Mouse (Mus musculus): ENCODE measurements at regions not wholly inside any gene's neighbourhood (a gene's known extent, or its start where the extent isn't known, plus 50 kb on each side); places are given as distances from the start of the nearest gene placed in this dataset.

DNA sequence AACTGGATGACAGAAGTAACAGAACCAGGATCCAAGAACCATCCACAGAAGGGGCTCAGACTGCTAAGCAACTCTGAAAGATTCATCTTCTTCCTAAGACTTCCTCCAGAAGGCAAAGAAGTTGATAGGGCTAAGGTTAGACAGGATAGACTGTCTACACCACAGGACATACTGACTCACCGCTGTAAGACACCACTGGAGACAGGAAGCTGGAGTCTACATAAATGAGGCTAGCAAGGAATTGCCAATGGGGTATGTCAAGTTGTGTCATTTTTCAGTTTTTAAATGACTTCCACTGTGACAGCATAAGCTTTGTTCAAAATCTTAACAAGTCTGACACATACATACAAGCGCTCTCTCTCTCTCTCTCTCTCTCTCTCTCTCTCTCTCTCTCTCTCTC, 645.4 kb upstream of the Gm10131 start:
- H3K27me3 ChIP-seq (ENCODE audit: control insufficient read depth, insufficient read depth, low read length): no peaks in the 10 kb centered on the region
- no peaks in the 10 kb centered on the region for H3K9me3 ChIP-seq (replicated peaks; ENCODE audit: control insufficient read depth, low read length)
- peaks cover 15% of the 10 kb centered on the region for H3K4me1 ChIP-seq (ENCODE audit: control insufficient read depth, insufficient read depth, low read length)
- H3K9ac ChIP-seq (ENCODE audit: low read length): no peak overlapping the region
- H3K4me2 ChIP-seq (ENCODE audit: low read depth, low read length): no peak overlapping the region
- H3K4me3 ChIP-seq (ENCODE audit: low read length): no peak overlapping the region
- ATAC-seq (replicated peaks; ENCODE audit: extremely low read depth, insufficient read depth, low FRiP score): no peak
- 91% methylated on average over 2 of the region's 2 CpGs for WGBS
- no peaks in the 10 kb centered on the region for H3K36me3 ChIP-seq (ENCODE audit: control insufficient read depth, insufficient read depth)
- H3K27ac ChIP-seq (ENCODE audit: low read length): no peak overlapping the region

DNA sequence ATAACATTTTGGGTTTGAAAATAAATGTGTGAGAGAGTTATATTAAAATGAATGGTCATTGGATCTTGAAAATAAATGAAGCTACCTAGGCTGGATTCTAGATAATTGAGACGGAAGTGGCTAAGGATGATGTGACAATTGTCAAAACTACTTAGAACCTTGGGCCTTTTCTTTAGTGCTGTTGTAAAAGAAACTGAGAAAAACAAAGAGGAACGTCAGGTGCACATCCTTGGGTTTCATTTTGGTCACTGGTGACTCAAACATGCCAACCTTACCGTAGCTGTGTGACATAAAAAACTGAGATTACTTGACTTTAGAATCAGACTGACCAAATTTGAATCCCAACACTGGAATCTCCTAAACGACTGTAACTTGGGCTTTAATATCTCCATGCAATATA, 644.6 kb upstream of the Gm10131 start:
- no peaks in the 10 kb centered on the region for H3K27me3 ChIP-seq (ENCODE audit: control insufficient read depth, insufficient read depth, low read length)
- no peak overlapping the region for H3K4me2 ChIP-seq (ENCODE audit: low read depth, low read length)
- 85% methylated on average over 4 of the region's 4 CpGs for WGBS
- H3K4me1 ChIP-seq (ENCODE audit: control insufficient read depth, insufficient read depth, low read length): peaks cover 14% of the 10 kb centered on the region
- H3K9ac ChIP-seq (ENCODE audit: low read length): no peak overlapping the region
- no peaks in the 10 kb centered on the region for H3K36me3 ChIP-seq (ENCODE audit: control insufficient read depth, insufficient read depth)
- no peak overlapping the region for H3K4me3 ChIP-seq (ENCODE audit: low read length)
- no peak overlapping the region for H3K27ac ChIP-seq (ENCODE audit: low read length)
- no peak for ATAC-seq (replicated peaks; ENCODE audit: extremely low read depth, insufficient read depth, low FRiP score)
- H3K9me3 ChIP-seq (replicated peaks; ENCODE audit: control insufficient read depth, low read length): no peaks in the 10 kb centered on the region

DNA sequence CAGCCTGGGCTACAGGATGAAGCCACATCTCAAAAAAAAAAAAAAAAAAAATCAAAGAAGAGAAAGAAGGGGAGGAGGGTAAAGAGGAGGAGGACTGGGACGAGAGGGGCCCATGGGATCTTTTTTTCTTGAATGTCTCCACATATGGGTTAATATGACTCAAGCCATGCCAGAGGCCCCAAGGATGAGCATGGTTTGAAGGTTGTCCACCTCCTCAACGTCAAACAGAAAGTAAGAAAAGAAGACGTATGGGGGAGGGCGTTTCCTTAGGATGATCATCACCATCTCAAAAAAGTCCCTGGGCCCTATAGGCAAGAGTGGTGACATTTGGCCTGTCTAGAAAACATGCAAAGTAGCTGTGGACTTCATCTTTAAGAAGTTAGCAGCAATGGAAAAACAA, 643.9 kb upstream of the Gm10131 start:
- H3K4me3 ChIP-seq (ENCODE audit: low read length): no peak overlapping the region
- H3K27me3 ChIP-seq (ENCODE audit: control insufficient read depth, insufficient read depth, low read length): no peaks in the 10 kb centered on the region
- H3K9ac ChIP-seq (ENCODE audit: low read length): no peak overlapping the region
- H3K36me3 ChIP-seq (ENCODE audit: control insufficient read depth, insufficient read depth): no peaks in the 10 kb centered on the region
- H3K27ac ChIP-seq (ENCODE audit: low read length): no peak overlapping the region
- H3K9me3 ChIP-seq (replicated peaks; ENCODE audit: control insufficient read depth, low read length): no peaks in the 10 kb centered on the region
- WGBS: 75% methylated on average over 4 of the region's 4 CpGs
- H3K4me2 ChIP-seq (ENCODE audit: low read depth, low read length): no peak overlapping the region
- peaks cover 14% of the 10 kb centered on the region for H3K4me1 ChIP-seq (ENCODE audit: control insufficient read depth, insufficient read depth, low read length)
- ATAC-seq (replicated peaks; ENCODE audit: extremely low read depth, insufficient read depth, low FRiP score): no peak

DNA sequence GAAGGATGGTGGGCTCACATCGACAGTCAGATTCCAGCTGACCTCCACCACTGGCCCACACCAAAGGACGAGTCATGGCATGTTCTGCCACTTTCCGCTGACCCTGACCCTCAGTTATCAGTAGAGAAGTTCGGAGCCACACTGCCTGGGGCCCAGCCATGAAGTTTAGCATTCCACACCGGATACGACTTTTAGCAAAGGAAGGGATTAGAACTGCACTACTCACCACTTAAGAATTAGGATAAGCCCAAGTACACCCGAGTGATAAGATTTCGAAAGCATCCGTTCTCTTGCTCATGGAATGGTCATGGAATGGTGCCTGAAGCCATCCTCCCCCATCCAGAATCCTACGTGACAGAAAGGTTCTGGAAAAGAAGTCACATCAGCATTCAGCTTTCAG, 641.5 kb upstream of the Gm10131 start:
- Histone ChIP-seq H3K9ac (ENCODE audit: low read length) (no peak overlapping the region), H3K27me3 (ENCODE audit: control insufficient read depth, insufficient read depth, low read length) (no peaks in the 10 kb centered on the region), H3K36me3 (ENCODE audit: control insufficient read depth, insufficient read depth) (no peaks in the 10 kb centered on the region), H3K4me2 (ENCODE audit: low read depth, low read length) (peak overlapping the region; percentile 40), H3K27ac (ENCODE audit: low read length) (peak overlapping the region; percentile 61), H3K4me1 (ENCODE audit: control insufficient read depth, insufficient read depth, low read length) (peaks cover 14% of the 10 kb centered on the region), H3K9me3 (replicated peaks; ENCODE audit: control insufficient read depth, low read length) (no peaks in the 10 kb centered on the region), H3K4me3 (ENCODE audit: low read length) (no peak overlapping the region)
- peak; percentile 90 for ATAC-seq (replicated peaks; ENCODE audit: extremely low read depth, insufficient read depth, low FRiP score)
- 16% methylated on average over 10 of the region's 10 CpGs for WGBS

DNA sequence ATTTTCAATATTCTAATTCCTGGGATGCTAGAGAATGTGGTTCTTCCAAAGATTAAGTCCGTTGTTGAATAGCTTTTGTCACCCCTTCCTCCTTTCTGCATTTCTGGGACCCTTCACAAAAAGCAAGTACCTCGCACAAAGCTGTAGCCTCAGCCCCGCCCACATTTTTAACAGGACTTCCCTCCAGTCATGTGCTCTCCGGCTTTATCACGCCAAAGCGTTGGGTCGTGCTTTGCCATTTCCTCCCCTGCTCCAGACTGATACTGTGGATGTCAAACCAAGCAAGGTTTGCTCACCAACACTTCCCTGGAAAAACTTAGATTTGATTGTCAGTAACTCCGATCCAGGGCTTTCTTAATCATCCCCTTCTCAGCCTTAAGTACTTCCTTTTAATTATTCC, 637.0 kb upstream of the Gm10131 start:
- no peaks in the 10 kb centered on the region for H3K9me3 ChIP-seq (replicated peaks; ENCODE audit: control insufficient read depth, low read length)
- peaks cover 11% of the 10 kb centered on the region; the same call in 1 of the 2 replicates for H3K4me1 ChIP-seq (ENCODE audit: control insufficient read depth, insufficient read depth, low read length)
- no peak overlapping the region for H3K4me2 ChIP-seq (ENCODE audit: low read depth, low read length)
- no peak overlapping the region for H3K4me3 ChIP-seq (ENCODE audit: low read length)
- H3K36me3 ChIP-seq (ENCODE audit: control insufficient read depth, insufficient read depth): no peaks in the 10 kb centered on the region
- H3K9ac ChIP-seq (ENCODE audit: low read length): no peak overlapping the region
- WGBS: 60% methylated on average over 8 of the region's 8 CpGs
- no peaks in the 10 kb centered on the region for H3K27me3 ChIP-seq (ENCODE audit: control insufficient read depth, insufficient read depth, low read length)
- ATAC-seq (replicated peaks; ENCODE audit: extremely low read depth, insufficient read depth, low FRiP score): no peak
- H3K27ac ChIP-seq (ENCODE audit: low read length): no peak overlapping the region

DNA sequence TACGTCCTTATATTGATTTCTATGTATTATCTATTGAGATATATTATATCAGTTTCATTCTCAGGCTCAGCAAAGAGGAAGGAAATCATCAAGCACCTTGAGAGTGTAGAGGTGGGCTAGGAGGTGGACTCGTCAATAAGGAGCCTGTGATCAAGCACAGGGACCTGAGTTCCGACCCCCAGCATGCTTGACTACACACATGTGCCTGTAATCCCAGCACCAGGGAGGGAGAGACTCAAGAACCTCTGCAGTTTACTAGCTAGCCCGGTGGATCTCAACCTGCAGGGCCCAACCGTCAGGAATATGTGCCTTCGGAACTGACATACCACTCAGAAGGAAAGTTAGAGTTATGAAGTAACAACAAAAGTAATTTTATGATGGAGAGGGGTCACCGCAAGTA, 634.2 kb upstream of the Gm10131 start:
- ATAC-seq (replicated peaks; ENCODE audit: extremely low read depth, insufficient read depth, low FRiP score): no peak
- 87% methylated on average over 7 of the region's 7 CpGs for whole genome bisulfite sequencing

DNA sequence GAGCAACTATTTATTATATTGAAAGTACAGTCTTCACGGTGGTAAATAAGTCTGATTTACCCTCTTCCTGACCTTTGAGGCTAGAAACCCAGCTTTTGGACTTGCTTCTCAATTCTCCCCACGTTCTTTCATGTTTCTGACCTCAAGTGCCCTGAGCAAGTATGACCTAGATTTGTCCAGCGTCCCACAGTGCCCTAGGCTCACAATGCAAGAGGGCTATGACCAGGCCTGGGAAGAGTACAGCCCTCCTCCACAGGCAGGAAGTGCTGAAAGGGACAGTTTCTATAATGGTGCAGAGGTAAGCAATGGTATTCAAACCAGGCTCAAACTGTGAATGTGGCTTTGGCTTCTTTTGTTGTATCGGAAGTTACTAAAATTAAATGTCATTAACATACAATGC, 633.1 kb upstream of the Gm10131 start:
- H3K4me3 ChIP-seq (ENCODE audit: low read length): no peak overlapping the region
- no peaks in the 10 kb centered on the region for H3K27me3 ChIP-seq (ENCODE audit: control insufficient read depth, insufficient read depth, low read length)
- H3K4me2 ChIP-seq (ENCODE audit: low read depth, low read length): no peak overlapping the region
- no peak overlapping the region for H3K27ac ChIP-seq (ENCODE audit: low read length)
- WGBS: 58% methylated on average over 4 of the region's 4 CpGs
- no peak overlapping the region for H3K9ac ChIP-seq (ENCODE audit: low read length)
- no peak for ATAC-seq (replicated peaks; ENCODE audit: extremely low read depth, insufficient read depth, low FRiP score)
- no peaks in the 10 kb centered on the region for H3K4me1 ChIP-seq (ENCODE audit: control insufficient read depth, insufficient read depth, low read length)
- no peaks in the 10 kb centered on the region for H3K9me3 ChIP-seq (replicated peaks; ENCODE audit: control insufficient read depth, low read length)
- no peaks in the 10 kb centered on the region for H3K36me3 ChIP-seq (ENCODE audit: control insufficient read depth, insufficient read depth)

More for the DNA sequence above, 634.2 kb upstream of the Gm10131 start:
- no peak overlapping the region for H3K27ac ChIP-seq (ENCODE audit: low read length)
- no peaks in the 10 kb centered on the region for H3K4me1 ChIP-seq (ENCODE audit: control insufficient read depth, insufficient read depth, low read length)
- H3K27me3 ChIP-seq (ENCODE audit: control insufficient read depth, insufficient read depth, low read length): no peaks in the 10 kb centered on the region
- H3K9me3 ChIP-seq (replicated peaks; ENCODE audit: control insufficient read depth, low read length): no peaks in the 10 kb centered on the region
- H3K9ac ChIP-seq (ENCODE audit: low read length): no peak overlapping the region
- H3K36me3 ChIP-seq (ENCODE audit: control insufficient read depth, insufficient read depth): no peaks in the 10 kb centered on the region
- H3K4me2 ChIP-seq (ENCODE audit: low read depth, low read length): no peak overlapping the region
- H3K4me3 ChIP-seq (ENCODE audit: low read length): no peak overlapping the region

DNA sequence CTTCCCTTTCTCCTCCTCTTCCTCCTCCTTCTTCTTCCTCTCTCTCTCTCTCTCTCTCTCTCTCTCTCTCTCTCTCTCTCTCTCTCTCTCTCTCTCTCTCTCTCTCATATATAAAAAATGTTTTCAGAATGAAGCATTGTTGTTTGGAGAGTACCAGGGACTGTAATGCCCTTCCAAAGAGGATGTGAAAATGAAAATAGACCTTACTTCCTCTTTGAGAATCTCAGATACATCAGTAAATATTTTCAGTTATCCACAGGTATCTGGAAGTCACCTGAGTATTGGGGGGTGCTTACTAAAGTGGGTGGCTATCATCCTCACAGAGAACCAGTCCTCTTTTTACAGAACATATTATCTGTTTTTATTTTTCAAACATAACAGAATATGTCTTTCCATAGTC, 632.6 kb upstream of the Gm10131 start:
- H3K9ac ChIP-seq (ENCODE audit: low read length): no peak overlapping the region
- H3K4me3 ChIP-seq (ENCODE audit: low read length): no peak overlapping the region
- H3K27me3 ChIP-seq (ENCODE audit: control insufficient read depth, insufficient read depth, low read length): no peaks in the 10 kb centered on the region
- no peak overlapping the region for H3K4me2 ChIP-seq (ENCODE audit: low read depth, low read length)
- no peak overlapping the region for H3K27ac ChIP-seq (ENCODE audit: low read length)
- H3K9me3 ChIP-seq (replicated peaks; ENCODE audit: control insufficient read depth, low read length): no peaks in the 10 kb centered on the region
- H3K4me1 ChIP-seq (ENCODE audit: control insufficient read depth, insufficient read depth, low read length): no peaks in the 10 kb centered on the region
- ATAC-seq (replicated peaks; ENCODE audit: extremely low read depth, insufficient read depth, low FRiP score): no peak
- no peaks in the 10 kb centered on the region for H3K36me3 ChIP-seq (ENCODE audit: control insufficient read depth, insufficient read depth)

DNA sequence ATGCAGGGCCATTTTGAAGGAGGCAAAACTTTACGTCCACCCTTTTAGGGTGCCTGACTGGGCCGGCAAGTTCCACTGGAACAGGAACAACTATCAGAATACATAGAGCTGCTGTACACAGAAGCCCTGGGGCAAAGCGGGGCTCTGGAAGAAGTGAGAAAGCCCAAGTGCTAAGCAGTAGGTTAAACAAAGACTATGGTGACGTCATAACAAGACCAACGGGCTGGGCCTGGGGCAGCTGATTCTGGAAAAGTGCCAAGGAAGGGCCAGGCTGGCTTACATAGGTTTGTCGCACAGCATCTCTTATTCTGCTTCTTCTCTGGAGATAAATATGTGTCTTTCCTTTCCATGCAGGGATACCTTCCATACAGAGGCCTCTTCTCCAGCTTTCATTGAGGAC, 631.6 kb upstream of the Gm10131 start:
- H3K4me3 ChIP-seq (ENCODE audit: low read length): no peak overlapping the region
- H3K36me3 ChIP-seq (ENCODE audit: control insufficient read depth, insufficient read depth): no peaks in the 10 kb centered on the region
- no peak overlapping the region for H3K4me2 ChIP-seq (ENCODE audit: low read depth, low read length)
- WGBS: 51% methylated on average over 6 of the region's 6 CpGs
- no peaks in the 10 kb centered on the region for H3K4me1 ChIP-seq (ENCODE audit: control insufficient read depth, insufficient read depth, low read length)
- H3K9ac ChIP-seq (ENCODE audit: low read length): no peak overlapping the region
- no peak overlapping the region for H3K27ac ChIP-seq (ENCODE audit: low read length)
- H3K27me3 ChIP-seq (ENCODE audit: control insufficient read depth, insufficient read depth, low read length): no peaks in the 10 kb centered on the region
- ATAC-seq (replicated peaks; ENCODE audit: extremely low read depth, insufficient read depth, low FRiP score): no peak
- no peaks in the 10 kb centered on the region for H3K9me3 ChIP-seq (replicated peaks; ENCODE audit: control insufficient read depth, low read length)

DNA sequence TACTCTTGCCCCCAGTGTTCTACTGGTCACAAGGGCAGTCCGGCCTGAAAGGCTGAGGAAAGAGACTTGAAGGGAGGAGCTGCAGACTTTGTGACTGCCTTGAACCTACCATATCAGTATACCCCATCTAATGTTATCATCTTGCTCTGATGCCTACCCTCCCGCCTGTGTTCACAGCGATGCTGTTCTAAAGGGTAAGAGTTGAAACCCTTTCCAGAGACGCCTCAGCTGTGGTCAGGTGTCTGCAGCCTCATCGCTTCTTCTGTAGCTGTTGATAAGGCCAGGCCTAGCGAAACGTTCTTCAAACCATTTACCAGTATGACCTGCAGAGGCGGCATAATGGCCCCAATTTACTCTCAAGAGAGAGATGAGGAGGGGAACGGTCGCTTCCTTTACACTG, 629.3 kb upstream of the Gm10131 start:
- Histone ChIP-seq H3K27me3 (ENCODE audit: control insufficient read depth, insufficient read depth, low read length) (no peaks in the 10 kb centered on the region), H3K9me3 (replicated peaks; ENCODE audit: control insufficient read depth, low read length) (peaks cover 5% of the 10 kb centered on the region), H3K27ac (ENCODE audit: low read length) (no peak overlapping the region), H3K9ac (ENCODE audit: low read length) (no peak overlapping the region), H3K4me3 (ENCODE audit: low read length) (no peak overlapping the region), H3K36me3 (ENCODE audit: control insufficient read depth, insufficient read depth) (no peaks in the 10 kb centered on the region), H3K4me1 (ENCODE audit: control insufficient read depth, insufficient read depth, low read length) (no peaks in the 10 kb centered on the region), H3K4me2 (ENCODE audit: low read depth, low read length) (no peak overlapping the region)
- no peak for ATAC-seq (replicated peaks; ENCODE audit: extremely low read depth, insufficient read depth, low FRiP score)
- 78% methylated on average over 10 of the region's 10 CpGs for WGBS
